Mouse (Mus musculus): ENCODE measurements around the gene Bspry. TPM values are rescaled to one million over a fixed set of nuclear protein-coding genes. Genes with fewer than 3 reads are reported as not detected.
A peak's percentile ranks its signal among the peaks of the same experiment; 100 is the strongest.
"Not testable (repeated sequence)": the region's sequence is repeated elsewhere in the genome, so short reads cannot be mapped to it uniquely, and the experiment has no call there.

The Bspry gene
- polyA plus RNA-seq, 1 experiment from 2014 or later: 0.53 TPM

GRCm38 (mm10) chr4:62475131-62475530 is 4.7 kb upstream of the Bspry start:
- ATAC-seq: no peak
- Histone ChIP-seq H3K4me3 (ENCODE audit: low read depth, low read length) (no peak overlapping the region), H3K4me1 (ENCODE audit: control insufficient read depth, insufficient read depth, low read length) (0 out of 2 replicates have a peak, but pooled peaks cover 2% of the 10 kb centered on the region), H3K27me3 (replicated peaks; ENCODE audit: control insufficient read depth, insufficient read depth, low read length) (peaks cover 13% of the 10 kb centered on the region; the same call in 1 of the 2 replicates), H3K9me3 (replicated peaks; ENCODE audit: control insufficient read depth, low read length) (no peaks in the 10 kb centered on the region), H3K27ac (ENCODE audit: low read depth, low read length) (no peak overlapping the region), H3K9ac (ENCODE audit: low read length) (no peak overlapping the region), H3K36me3 (ENCODE audit: control insufficient read depth, insufficient read depth, low read length) (no peaks in the 10 kb centered on the region), H3K4me2 (ENCODE audit: low read length) (no peak overlapping the region)
- DNase-seq (ENCODE audit: low spot score): no peak
- WGBS: 67% methylated on average over 2 of the region's 2 CpGs

GRCm38 (mm10) chr4:62475793-62476192 is 4.1 kb upstream of the Bspry start:
- Histone ChIP-seq H3K9ac (ENCODE audit: low read length) (no peak overlapping the region), H3K36me3 (ENCODE audit: control insufficient read depth, insufficient read depth, low read length) (no peaks in the 10 kb centered on the region), H3K4me3 (ENCODE audit: low read depth, low read length) (no peak overlapping the region), H3K4me2 (ENCODE audit: low read length) (no peak overlapping the region), H3K27ac (ENCODE audit: low read depth, low read length) (no peak overlapping the region), H3K4me1 (ENCODE audit: control insufficient read depth, insufficient read depth, low read length) (no peaks in the 10 kb centered on the region), H3K27me3 (replicated peaks; ENCODE audit: control insufficient read depth, insufficient read depth, low read length) (peaks cover 15% of the 10 kb centered on the region; the same call in 1 of the 2 replicates), H3K9me3 (replicated peaks; ENCODE audit: control insufficient read depth, low read length) (no peaks in the 10 kb centered on the region)
- ATAC-seq (no peak), DNase-seq (ENCODE audit: low spot score) (no peak)
- WGBS: 93% methylated on average over 6 of the region's 6 CpGs

DNA sequence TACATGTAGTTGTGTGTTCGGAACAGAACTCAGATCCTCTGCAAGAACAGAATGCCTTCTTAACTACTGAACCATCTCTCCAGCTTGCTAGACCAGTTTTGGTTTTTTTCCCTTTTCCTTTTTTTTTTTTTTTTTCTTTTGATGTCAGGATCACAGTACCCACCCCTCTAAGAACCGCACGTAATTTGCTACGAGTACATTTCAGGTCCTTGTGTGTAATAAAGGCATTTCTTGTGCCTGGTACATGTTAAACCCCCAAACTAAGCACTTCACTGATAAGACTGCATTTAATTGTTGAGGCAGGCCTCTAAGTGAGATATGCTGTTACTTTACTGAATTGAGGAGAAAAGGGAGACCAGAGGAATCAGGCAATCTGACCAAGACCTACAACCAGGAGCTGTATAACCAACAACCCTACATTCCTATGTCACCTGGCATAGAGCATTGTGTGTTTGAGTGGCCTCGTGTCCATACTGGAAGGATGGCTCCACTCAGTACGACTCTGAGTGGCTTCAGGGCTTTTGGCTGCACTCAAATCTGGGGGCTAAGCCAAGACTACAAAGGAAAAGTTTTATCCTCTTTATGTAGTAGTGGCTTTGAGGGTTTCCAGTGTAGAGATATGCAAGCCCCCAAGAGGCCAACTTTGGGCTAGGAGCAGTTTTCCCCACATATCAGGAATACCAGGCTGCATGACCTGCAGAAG is 2.2 kb upstream of the Bspry start:
- Histone ChIP-seq H3K9me3 (replicated peaks; ENCODE audit: control insufficient read depth, low read length) (no peaks in the 10 kb centered on the region), H3K27ac (ENCODE audit: low read depth, low read length) (no peak overlapping the region), H3K9ac (ENCODE audit: low read length) (no peak overlapping the region), H3K36me3 (ENCODE audit: control insufficient read depth, insufficient read depth, low read length) (no peaks in the 10 kb centered on the region), H3K27me3 (replicated peaks; ENCODE audit: control insufficient read depth, insufficient read depth, low read length) (peaks cover 17% of the 10 kb centered on the region; the same call in 1 of the 2 replicates), H3K4me3 (ENCODE audit: low read depth, low read length) (no peak overlapping the region), H3K4me2 (ENCODE audit: low read length) (no peak overlapping the region), H3K4me1 (ENCODE audit: control insufficient read depth, insufficient read depth, low read length) (no peaks in the 10 kb centered on the region)
- no peak for DNase-seq (ENCODE audit: low spot score)
- 89% methylated on average over 6 of the region's 6 CpGs for WGBS
- ATAC-seq: no peak

- peaks cover 19% of the 10 kb centered on the region; the same call in 1 of the 2 replicates for H3K27me3 ChIP-seq (replicated peaks; ENCODE audit: control insufficient read depth, insufficient read depth, low read length)
- not testable (repeated sequence) for H3K9me3 ChIP-seq (replicated peaks; ENCODE audit: control insufficient read depth, low read length); H3K4me1 ChIP-seq (ENCODE audit: control insufficient read depth, insufficient read depth, low read length); ATAC-seq; H3K9ac ChIP-seq (ENCODE audit: low read length); H3K36me3 ChIP-seq (ENCODE audit: control insufficient read depth, insufficient read depth, low read length); DNase-seq (ENCODE audit: low spot score); H3K27ac ChIP-seq (ENCODE audit: low read depth, low read length)
- WGBS: 12% methylated on average over 11 of the region's 11 CpGs
- H3K4me3 ChIP-seq (ENCODE audit: low read depth, low read length): peak overlapping the region; percentile 33
- H3K4me2 ChIP-seq (ENCODE audit: low read length): peak overlapping the region; percentile 63
Observed at GRCm38 (mm10) chr4:62479593-62479936, 288 bp upstream of the Bspry start.

DNA sequence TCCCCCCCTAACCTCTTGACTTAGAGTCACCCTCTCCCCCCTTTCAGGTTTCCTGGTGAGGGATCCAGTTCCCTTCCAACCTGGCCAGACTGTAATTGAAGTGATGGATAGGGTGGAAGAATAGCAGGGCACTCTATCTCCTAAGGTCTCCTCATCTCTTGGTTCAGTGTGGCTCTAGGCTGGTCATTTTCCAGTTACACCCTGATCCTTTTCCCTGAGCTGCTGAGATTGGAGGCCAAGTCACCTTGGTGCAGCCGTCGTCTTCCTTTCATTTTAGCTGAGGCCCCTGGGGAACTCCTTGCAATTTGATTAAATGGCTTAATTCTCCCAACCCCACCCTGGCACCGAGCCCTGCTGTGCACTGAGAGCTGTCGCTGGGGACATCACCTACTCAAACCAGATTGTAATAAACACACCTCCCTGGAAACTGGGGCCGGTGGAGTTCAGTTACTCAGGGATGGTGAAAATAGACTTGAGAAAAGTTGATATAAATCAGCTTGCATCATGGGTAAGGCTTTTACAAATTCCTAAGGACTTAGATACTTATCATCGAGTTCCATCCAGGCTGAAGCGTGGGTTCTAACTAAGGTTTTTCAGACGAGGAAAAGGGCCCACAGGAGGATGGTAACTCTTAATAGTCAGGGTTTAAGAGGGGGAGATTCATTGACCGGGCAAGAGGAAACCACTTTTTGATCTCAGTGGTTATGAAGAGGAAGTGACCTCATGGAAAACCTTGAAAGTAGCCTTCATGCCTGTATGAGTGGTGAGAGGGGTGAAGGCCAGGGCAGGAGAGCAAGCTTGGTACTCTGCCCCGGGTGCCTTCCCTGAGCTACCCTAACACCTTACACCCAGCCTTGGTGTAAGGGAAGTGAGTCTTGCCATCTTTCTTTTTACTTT is 1.1 kb downstream of the Bspry start:
- WGBS: 49% methylated on average over 10 of the region's 10 CpGs
- no peak for DNase-seq (ENCODE audit: low spot score)
- ATAC-seq: 0 out of 2 replicates have a peak, but pooled peaks have one; percentile 20

DNA sequence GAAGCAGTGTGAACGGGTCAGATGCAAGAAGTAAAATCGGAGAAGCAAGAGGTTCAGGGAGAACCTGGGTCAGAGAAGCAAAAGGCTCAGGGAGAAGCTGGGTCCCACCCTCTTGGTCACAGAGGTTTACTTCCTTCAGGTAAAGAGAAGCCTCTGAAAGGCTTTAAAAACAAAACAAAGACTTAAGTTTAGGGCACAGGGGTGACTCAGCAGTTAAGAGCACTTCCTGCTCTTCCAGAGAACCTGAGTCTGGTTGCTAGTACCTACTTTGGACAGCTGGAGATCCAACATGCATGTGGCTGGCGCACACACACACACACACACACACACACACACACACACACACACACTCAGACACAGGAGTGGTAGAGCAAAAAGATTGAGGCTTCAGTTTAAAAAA is 5.1 kb downstream of the Bspry start:
- DNase-seq (ENCODE audit: low spot score): no peak
- Histone ChIP-seq H3K4me2 (ENCODE audit: low read length) (no peak overlapping the region), H3K36me3 (ENCODE audit: control insufficient read depth, insufficient read depth, low read length) (no peaks in the 10 kb centered on the region), H3K27me3 (replicated peaks; ENCODE audit: control insufficient read depth, insufficient read depth, low read length) (peaks cover 7% of the 10 kb centered on the region; the same call in 1 of the 2 replicates), H3K4me1 (ENCODE audit: control insufficient read depth, insufficient read depth, low read length) (no peaks in the 10 kb centered on the region), H3K9ac (ENCODE audit: low read length) (no peak overlapping the region), H3K9me3 (replicated peaks; ENCODE audit: control insufficient read depth, low read length) (no peaks in the 10 kb centered on the region), H3K27ac (ENCODE audit: low read depth, low read length) (no peak overlapping the region), H3K4me3 (ENCODE audit: low read depth, low read length) (no peak overlapping the region)
- ATAC-seq: no peak
- 90% methylated on average over 3 of the region's 3 CpGs for WGBS

More for the DNA sequence above, 1.1 kb downstream of the Bspry start:
- Histone ChIP-seq H3K4me2 (ENCODE audit: low read length) (no peak overlapping the region), H3K9ac (ENCODE audit: low read length) (no peak overlapping the region), H3K36me3 (ENCODE audit: control insufficient read depth, insufficient read depth, low read length) (no peaks in the 10 kb centered on the region), H3K27me3 (replicated peaks; ENCODE audit: control insufficient read depth, insufficient read depth, low read length) (peaks cover 19% of the 10 kb centered on the region; the same call in 1 of the 2 replicates), H3K4me3 (ENCODE audit: low read depth, low read length) (no peak overlapping the region), H3K9me3 (replicated peaks; ENCODE audit: control insufficient read depth, low read length) (no peaks in the 10 kb centered on the region), H3K4me1 (ENCODE audit: control insufficient read depth, insufficient read depth, low read length) (no peaks in the 10 kb centered on the region), H3K27ac (ENCODE audit: low read depth, low read length) (no peak overlapping the region)

DNA sequence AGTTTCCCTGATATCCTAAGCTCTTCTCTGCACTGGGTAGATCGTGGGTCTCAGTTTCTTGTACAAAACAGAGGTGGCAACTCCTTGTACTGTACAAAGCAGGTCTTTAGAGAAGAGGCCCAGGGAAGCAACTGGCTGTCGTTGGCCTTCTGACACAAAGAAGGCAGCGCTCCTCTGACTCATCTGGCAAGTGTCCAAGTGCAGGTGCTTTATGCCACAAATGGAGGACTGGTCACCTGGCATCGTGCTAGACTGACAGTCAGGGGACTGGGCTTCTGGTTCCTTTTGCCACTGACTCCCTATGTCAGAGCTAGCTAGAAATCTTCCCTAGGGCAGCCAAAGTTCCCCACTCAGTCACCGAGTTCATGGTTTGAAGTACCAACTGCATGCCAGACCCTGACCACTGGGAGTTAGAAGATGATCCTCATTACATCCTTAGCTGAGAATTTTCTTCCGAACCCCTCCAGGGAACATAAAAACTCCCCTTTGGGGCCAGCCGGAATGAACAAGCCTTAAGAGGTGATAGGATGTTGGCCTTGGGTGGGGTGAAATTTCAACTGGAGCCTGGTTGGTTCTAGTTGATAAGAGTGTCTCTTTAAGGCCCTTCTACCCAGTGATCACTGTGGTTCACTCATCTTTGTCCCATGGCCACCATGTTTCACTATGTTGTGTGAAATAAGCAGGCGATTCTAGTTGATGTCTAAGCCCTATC is 5.8 kb downstream of the Bspry start:
- no peak for ATAC-seq
- H3K27me3 ChIP-seq (replicated peaks; ENCODE audit: control insufficient read depth, insufficient read depth, low read length): 0 out of 2 replicates have a peak, but pooled peaks cover 4% of the 10 kb centered on the region
- no peak for DNase-seq (ENCODE audit: low spot score)

GRCm38 (mm10) chr4:62486162-62486696 is 6.4 kb downstream of the Bspry start:
- DNase-seq (ENCODE audit: low spot score) (no peak), ATAC-seq (no peak)
- Histone ChIP-seq H3K9ac (ENCODE audit: low read length) (no peak overlapping the region), H3K4me1 (ENCODE audit: control insufficient read depth, insufficient read depth, low read length) (no peaks in the 10 kb centered on the region), H3K36me3 (ENCODE audit: control insufficient read depth, insufficient read depth, low read length) (no peaks in the 10 kb centered on the region), H3K27me3 (replicated peaks; ENCODE audit: control insufficient read depth, insufficient read depth, low read length) (0 out of 2 replicates have a peak, but pooled peaks cover 4% of the 10 kb centered on the region), H3K4me3 (ENCODE audit: low read depth, low read length) (no peak overlapping the region), H3K27ac (ENCODE audit: low read depth, low read length) (no peak overlapping the region), H3K9me3 (replicated peaks; ENCODE audit: control insufficient read depth, low read length) (no peaks in the 10 kb centered on the region), H3K4me2 (ENCODE audit: low read length) (no peak overlapping the region)
- WGBS: 89% methylated on average over 15 of the region's 15 CpGs

More for the DNA sequence above, 5.8 kb downstream of the Bspry start:
- H3K4me1 ChIP-seq (ENCODE audit: control insufficient read depth, insufficient read depth, low read length): no peaks in the 10 kb centered on the region
- H3K9me3 ChIP-seq (replicated peaks; ENCODE audit: control insufficient read depth, low read length): no peaks in the 10 kb centered on the region
- WGBS: 82% methylated on average over 8 of the region's 8 CpGs
- no peaks in the 10 kb centered on the region for H3K36me3 ChIP-seq (ENCODE audit: control insufficient read depth, insufficient read depth, low read length)
- H3K27ac ChIP-seq (ENCODE audit: low read depth, low read length): no peak overlapping the region
- H3K9ac ChIP-seq (ENCODE audit: low read length): no peak overlapping the region
- H3K4me2 ChIP-seq (ENCODE audit: low read length): no peak overlapping the region
- H3K4me3 ChIP-seq (ENCODE audit: low read depth, low read length): no peak overlapping the region
